Mouse (Mus musculus) forebrain, embryonic 11.5 days (tissue): ENCODE measurements around the gene Myh4. TPM values are rescaled to one million over a fixed set of nuclear protein-coding genes. Genes with fewer than 3 reads are reported as not detected.

Source experiments
- ATAC-seq: fragments of 200-750 bp; cut with Nextera tagmentation; replicated peaks from 2 replicates; pipeline ENCODE4 v1.8.0; 2017; ENCODE audit warnings: moderate TSS enrichment; ENCODE audit not compliant: low FRiP score
- DNase-seq: peaks from one replicate; pipeline ENCODE4 v3.0.0-alpha.2; 2017; ENCODE audit warnings: low spot score
- H3K27ac ChIP-seq: fragments of 300-500 bp; sonication (generic); 2 replicates; pipeline ENCODE4 v1.5.1; 2014; ENCODE audit warnings: low read depth, low read length
- H3K27me3 ChIP-seq: fragments of 300-500 bp; sonication (generic); 2 replicates; pipeline ENCODE4 v1.6.1; 2014; ENCODE audit warnings: mild to moderate bottlenecking, low read length, mixed read lengths; ENCODE audit not compliant: control insufficient read depth, insufficient read depth
- H3K36me3 ChIP-seq: fragments of 300-500 bp; sonication (generic); 2 replicates; pipeline ENCODE4 v1.6.1; 2014; ENCODE audit warnings: mild to moderate bottlenecking, low read length, moderate library complexity, mixed read lengths; ENCODE audit not compliant: control insufficient read depth, insufficient read depth
- H3K4me1 ChIP-seq: fragments of 300-500 bp; sonication (generic); replicated peaks from 2 replicates; pipeline ENCODE4 v1.6.1; 2014; ENCODE audit warnings: low read length, mixed read lengths; ENCODE audit not compliant: control insufficient read depth, insufficient read depth
- H3K4me2 ChIP-seq: fragments of 300-500 bp; sonication (generic); 2 replicates; pipeline ENCODE4 v1.6.1; 2014; ENCODE audit warnings: low read depth, mild to moderate bottlenecking, low read length, moderate library complexity, mixed read lengths; ENCODE audit not compliant: severe bottlenecking
- H3K4me3 ChIP-seq: fragments of 300-500 bp; sonication (generic); 2 replicates; pipeline ENCODE4 v1.5.1; 2014; ENCODE audit warnings: low read depth, low read length
- H3K9ac ChIP-seq: fragments of 300-500 bp; sonication (generic); 2 replicates; pipeline ENCODE4 v1.6.1; 2014; ENCODE audit warnings: low read length
- H3K9me3 ChIP-seq: fragments of 300-500 bp; sonication (generic); 2 replicates; pipeline ENCODE4 v1.6.1; 2016; ENCODE audit warnings: low read length, mixed read lengths; ENCODE audit not compliant: control insufficient read depth
- WGBS: fragments of 180-500 bp; shearing (Covaris S2); extraction: QIAGEN DNeasy Blood & Tissue Kit; methylation state at CpG from one replicate; pipeline ENCODE4 v1.1.7; 2014; 5-methylcytosine and 5-hydroxymethylcytosine counted together
- polyA plus RNA-seq: library from polyadenylated mRNA; unstranded; fragments of >200 nt; fragmentation: Nextera tagmentation; extraction: Ambion mirVana; gene quantifications from 2 replicates; pipeline ENCODE4 v1.2.1, GENCODE M21; 2014

Gene Myh4
- not detected in 2 replicates for polyA plus RNA-seq

- Histone ChIP-seq H3K9ac (no peak within 1 kb of the TSS), H3K27ac (no peak within 1 kb of the TSS), H3K4me3 (no peak within 1 kb of the TSS), H3K36me3 (no peaks in the 10 kb centered on the region), H3K9me3 (no peaks in the 10 kb centered on the region), H3K4me1 (no peaks in the 10 kb centered on the region), H3K4me2 (no peak within 1 kb of the TSS), H3K27me3 (no peaks in the 10 kb centered on the region)
- DNase-seq (no peak), ATAC-seq (no peak)
- 77% methylated on average over 5 of the region's 5 CpGs for WGBS
These were observed at the start of gene Myh4 for GRCm38 (mm10) chr11:67237481-67238079. Gene Myh4 (plus strand): TSS chr11:67238029.

GRCm38 (mm10) chr11:67190316-67190715, 47.5 kb upstream of the Myh4 start:
- Histone ChIP-seq H3K27ac (no peak overlapping the region), H3K36me3 (no peaks in the 10 kb centered on the region), H3K4me1 (no peaks in the 10 kb centered on the region), H3K27me3 (no peaks in the 10 kb centered on the region), H3K4me2 (no peak overlapping the region), H3K4me3 (no peak overlapping the region), H3K9me3 (no peaks in the 10 kb centered on the region), H3K9ac (no peak overlapping the region)
- no peak for ATAC-seq
- WGBS, result 89% methylated on average over 10 of the region's 10 CpGs
- no peak for DNase-seq

- Histone ChIP-seq H3K9ac (no peak overlapping the region), H3K4me3 (no peak overlapping the region), H3K4me2 (no peak overlapping the region), H3K27ac (no peak overlapping the region), H3K27me3 (no peaks in the 10 kb centered on the region), H3K9me3 (no peaks in the 10 kb centered on the region), H3K36me3 (no peaks in the 10 kb centered on the region), H3K4me1 (no peaks in the 10 kb centered on the region)
- no peak for DNase-seq
- 90% methylated on average over 2 of the region's 2 CpGs for WGBS
- no peak for ATAC-seq
These were observed 47.0 kb upstream of the Myh4 start for GRCm38 (mm10) chr11:67190814-67191213.

GRCm38 (mm10) chr11:67191496-67191895, 46.3 kb upstream of the Myh4 start:
- H3K4me1 ChIP-seq, result no peaks in the 10 kb centered on the region
- WGBS, result 90% methylated on average over 14 of the region's 14 CpGs
- no peak overlapping the region for H3K4me2 ChIP-seq
- H3K36me3 ChIP-seq, result no peaks in the 10 kb centered on the region
- H3K27me3 ChIP-seq, result no peaks in the 10 kb centered on the region
- H3K9ac ChIP-seq, result no peak overlapping the region
- no peak for ATAC-seq
- no peak overlapping the region for H3K27ac ChIP-seq
- no peak for DNase-seq
- H3K4me3 ChIP-seq, result no peak overlapping the region
- H3K9me3 ChIP-seq, result no peaks in the 10 kb centered on the region

- no peaks in the 10 kb centered on the region for H3K27me3 ChIP-seq
- H3K36me3 ChIP-seq, result no peaks in the 10 kb centered on the region
- no peak overlapping the region for H3K27ac ChIP-seq
- ATAC-seq (no peak), DNase-seq (no peak)
- H3K4me1 ChIP-seq, result no peaks in the 10 kb centered on the region
- no peaks in the 10 kb centered on the region for H3K9me3 ChIP-seq
- no peak overlapping the region for H3K4me2 ChIP-seq
- no peak overlapping the region for H3K9ac ChIP-seq
- no peak overlapping the region for H3K4me3 ChIP-seq
- 33% methylated on average over 1 of the region's 1 CpGs for WGBS
These were observed 38.5 kb upstream of the Myh4 start for GRCm38 (mm10) chr11:67199321-67199720.

GRCm38 (mm10) chr11:67199752-67200151, 38.1 kb upstream of the Myh4 start, which contains the start of gene Myh1:
Gene Myh1 (plus strand): TSS chr11:67200052.
- H3K9me3 ChIP-seq, result no peaks in the 10 kb centered on the region
- no peak within 1 kb of the TSS for H3K4me2 ChIP-seq
- 82% methylated on average over 4 of the region's 4 CpGs for WGBS
- H3K27ac ChIP-seq, result no peak within 1 kb of the TSS
- DNase-seq (no peak), ATAC-seq (no peak)
- H3K4me1 ChIP-seq, result no peaks in the 10 kb centered on the region
- no peak within 1 kb of the TSS for H3K4me3 ChIP-seq
- H3K9ac ChIP-seq, result no peak within 1 kb of the TSS
- H3K36me3 ChIP-seq, result no peaks in the 10 kb centered on the region
- no peaks in the 10 kb centered on the region for H3K27me3 ChIP-seq

- 85% methylated on average over 3 of the region's 3 CpGs for WGBS
- ATAC-seq (no peak), DNase-seq (no peak)
- Histone ChIP-seq H3K4me2 (no peak overlapping the region), H3K36me3 (no peaks in the 10 kb centered on the region), H3K27ac (no peak overlapping the region), H3K4me3 (no peak overlapping the region), H3K27me3 (no peaks in the 10 kb centered on the region), H3K4me1 (no peaks in the 10 kb centered on the region), H3K9ac (no peak overlapping the region), H3K9me3 (no peaks in the 10 kb centered on the region)
These were observed 33.1 kb upstream of the Myh4 start for GRCm38 (mm10) chr11:67204766-67205165.

GRCm38 (mm10) chr11:67221803-67222202, 16.0 kb upstream of the Myh4 start:
- Histone ChIP-seq H3K27ac (no peak overlapping the region), H3K9ac (no peak overlapping the region), H3K4me1 (no peaks in the 10 kb centered on the region), H3K4me3 (no peak overlapping the region), H3K36me3 (no peaks in the 10 kb centered on the region), H3K4me2 (no peak overlapping the region), H3K27me3 (no peaks in the 10 kb centered on the region), H3K9me3 (no peaks in the 10 kb centered on the region)
- WGBS, result 97% methylated on average over 8 of the region's 8 CpGs
- DNase-seq, result no peak
- ATAC-seq, result no peak

- Histone ChIP-seq H3K9ac (no peak overlapping the region), H3K4me2 (no peak overlapping the region), H3K36me3 (no peaks in the 10 kb centered on the region), H3K9me3 (no peaks in the 10 kb centered on the region), H3K27ac (no peak overlapping the region), H3K4me3 (no peak overlapping the region), H3K4me1 (no peaks in the 10 kb centered on the region), H3K27me3 (no peaks in the 10 kb centered on the region)
- WGBS, result 96% methylated on average over 3 of the region's 3 CpGs
- ATAC-seq, result no peak
- DNase-seq, result no peak
These were observed 13.4 kb upstream of the Myh4 start for GRCm38 (mm10) chr11:67224466-67224865.
